Mouse (Mus musculus): ENCODE measurements around the gene Ubp1.

DNA sequence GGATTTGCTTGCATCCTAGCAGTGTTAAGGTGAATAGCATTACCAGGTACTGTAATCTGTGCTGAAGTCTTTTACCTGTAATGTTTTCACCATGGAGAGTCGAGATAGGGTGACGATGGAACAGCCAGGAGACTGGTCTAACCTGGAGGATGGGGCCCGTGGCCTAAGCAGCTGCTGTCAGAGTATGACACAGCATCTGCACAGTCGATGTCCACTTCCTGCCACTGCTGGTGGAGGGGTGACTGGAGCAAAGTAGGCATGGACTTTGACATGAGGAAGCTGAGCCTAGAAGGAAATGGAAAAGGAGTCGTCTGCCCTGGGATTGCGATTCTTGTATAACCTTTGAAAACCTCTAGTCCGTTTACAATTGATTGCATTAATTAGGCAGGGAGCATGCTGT, 47.9 kb downstream of the Ubp1 start:
- no peak for TF ChIP-seq CTCF (conservative IDR thresholded peaks at IDR 0.05; ENCODE audit: insufficient read depth, insufficient read length, low read depth, low read length)
- no peak for TF ChIP-seq POLR2A (IDR thresholded peaks at IDR 0.05; ENCODE audit: low read depth, low read length)
